Mouse (Mus musculus) cerebellum, adult 9-10 months (tissue): ENCODE results near the gene Unc119.

Experiments
- DNase-seq: peaks from one replicate; pipeline ENCODE4 v3.0.0; 2022

Unc119 gene

GRCm38 (mm10) chr11:78344890-78345715, 1.8 kb downstream of the Unc119 start:
- peak; percentile 20 for DNase-seq

GRCm38 (mm10) chr11:78345801-78346200, 2.5 kb downstream of the Unc119 start:
- DNase-seq = no peak

- DNase-seq = peak; percentile 26
Observed at GRCm38 (mm10) chr11:78346326-78347069, 3.2 kb downstream of the Unc119 start.

- peak; percentile 88 for DNase-seq
Observed at GRCm38 (mm10) chr11:78347070-78347754, 3.9 kb downstream of the Unc119 start.

- DNase-seq = no peak
Observed at GRCm38 (mm10) chr11:78347908-78348307, 4.6 kb downstream of the Unc119 start.

- DNase-seq = no peak
Observed at GRCm38 (mm10) chr11:78348474-78348873, 5.2 kb downstream of the Unc119 start.

- DNase-seq = no peak
Observed at GRCm38 (mm10) chr11:78349441-78350358, 6.4 kb downstream of the Unc119 start.

- DNase-seq = no peak
Observed at GRCm38 (mm10) chr11:78353081-78353480, 9.8 kb downstream of the Unc119 start.

- no peak for DNase-seq
Observed at GRCm38 (mm10) chr11:78354905-78355304, 11.6 kb downstream of the Unc119 start.

GRCm38 (mm10) chr11:78355471-78356238, 12.4 kb downstream of the Unc119 start:
- peak; percentile 61 for DNase-seq

- DNase-seq = no peak
Observed at GRCm38 (mm10) chr11:78358330-78359007, 15.2 kb downstream of the Unc119 start.

- peak; percentile 75 for DNase-seq
Observed at GRCm38 (mm10) chr11:78360125-78360788, 17.0 kb downstream of the Unc119 start.

GRCm38 (mm10) chr11:78360789-78361131, 17.5 kb downstream of the Unc119 start:
- DNase-seq = no peak

GRCm38 (mm10) chr11:78363309-78364007, 20.2 kb downstream of the Unc119 start:
- no peak for DNase-seq

GRCm38 (mm10) chr11:78364103-78364502, 20.8 kb downstream of the Unc119 start:
- DNase-seq = no peak

- no peak for DNase-seq
Observed at GRCm38 (mm10) chr11:78367456-78368225, 24.4 kb downstream of the Unc119 start.

- no peak for DNase-seq
Observed at GRCm38 (mm10) chr11:78370389-78370788, 27.1 kb downstream of the Unc119 start.

- DNase-seq = no peak
Observed at GRCm38 (mm10) chr11:78371711-78372110, 28.4 kb downstream of the Unc119 start.

- DNase-seq = no peak
Observed at GRCm38 (mm10) chr11:78372166-78372565, 28.9 kb downstream of the Unc119 start.
